ENCODE assay signal across 8 mouse cellular contexts in the genomic region with DNA sequence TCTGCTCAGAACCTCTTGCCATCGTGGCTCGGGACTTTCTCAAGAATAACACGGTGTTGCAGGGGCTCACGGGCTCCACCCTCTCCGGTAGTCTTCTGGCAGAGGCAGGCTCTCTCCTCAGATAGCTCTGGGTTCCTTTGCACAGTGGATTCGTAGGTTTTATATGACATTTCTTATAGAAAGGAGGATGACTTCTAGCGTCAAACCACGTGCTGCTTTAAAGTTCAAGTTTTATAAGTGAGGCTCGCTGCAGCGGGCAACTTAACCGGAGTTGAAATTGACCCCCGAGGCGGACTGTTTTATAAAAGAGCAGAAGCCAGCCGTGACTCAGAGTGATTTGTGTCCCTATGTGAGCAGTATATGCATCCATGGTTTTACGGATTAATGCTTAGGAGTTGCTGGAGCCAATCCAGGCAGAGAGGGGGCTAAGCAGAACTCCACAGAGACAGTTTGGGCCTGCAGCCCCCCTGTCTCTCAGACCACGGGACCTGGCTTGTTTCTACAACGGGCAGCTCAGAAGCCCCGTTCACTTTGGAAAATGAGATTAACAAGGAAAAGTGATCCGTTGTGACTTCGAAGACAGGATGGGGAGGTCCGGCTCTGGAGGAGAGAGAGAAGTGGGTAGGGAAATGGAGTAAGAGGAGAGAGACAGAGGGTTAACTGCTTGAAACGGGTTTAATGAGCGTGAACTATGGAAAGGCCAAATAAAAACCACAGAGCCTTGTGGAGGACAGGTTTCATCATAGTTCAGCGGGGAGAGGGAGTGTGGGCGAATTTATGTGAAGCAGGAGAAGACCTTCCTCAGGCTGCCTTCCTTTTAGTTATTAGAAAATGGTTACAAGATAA. TPM values are rescaled to one million over a fixed set of nuclear protein-coding genes. Genes with fewer than 3 reads are reported as not detected.
A peak's percentile ranks its signal among the peaks of the same experiment; 100 is the strongest.
DNase-seq lines count a peak whose midpoint lies in the region; ATAC-seq and TF ChIP-seq lines count a peak whose summit lies in the region.
"Had no signal": no experiment of that assay in that cellular context is flagged by ENCODE, and none has a peak within 500 bp of the region (broad histone marks: within the 10 kb centered on the region; RNA-seq: fewer than 3 reads in every experiment).

No protein-coding gene starts in this region.

- TF ChIP-seq POLR2A in brain, embryonic 14.5 days (IDR thresholded peaks at IDR 0.05; ENCODE audit: borderline replicate concordance, extremely low read depth, insufficient read depth, insufficient read length, poor library complexity, severe bottlenecking) = no peak
- no peak for TF ChIP-seq POLR2A in limb, embryonic 14.5 days (IDR thresholded peaks at IDR 0.05; ENCODE audit: borderline replicate concordance, extremely low read depth, insufficient read depth, insufficient read length)

- ATAC-seq in heart, embryonic 14.5 days (ENCODE audit: insufficient number of reproducible peaks, insufficient read depth, low FRiP score, low read depth) = no peak
- peak; percentile 56 for ATAC-seq in limb, embryonic 14.5 days (ENCODE audit: low FRiP score, low read depth)

- peaks cover 9 to 15% of the 10 kb centered on the region in 2 experiments for H3K4me1 ChIP-seq in heart, embryonic 14.5 days (ENCODE audit: control insufficient read depth in 2 of 2, insufficient read depth in 2 of 2, low read length in 2 of 2)
- H3K4me1 ChIP-seq in limb, embryonic 14.5 days (ENCODE audit: control insufficient read depth, insufficient read depth, low read length) = peaks cover 22% of the 10 kb centered on the region; the same call in 1 of the 2 replicates

- WGBS in heart, embryonic 14.5 days = 60% methylated on average over 25 of the region's 25 CpGs
- WGBS in limb, embryonic 14.5 days = 12% methylated on average over 25 of the region's 25 CpGs

- H3K27ac ChIP-seq in heart, embryonic 14.5 days (replicated peaks in 1 of 2; ENCODE audit: control insufficient read depth in 1 of 2, insufficient read depth in 1 of 2, low read depth in 2 of 2, low read length in 2 of 2) = no peak overlapping the region
- H3K27ac ChIP-seq in limb, embryonic 14.5 days (replicated peaks; ENCODE audit: low read depth, low read length) = peak overlapping the region; percentile 59; the same call in 1 of the 2 replicates
- H3K27ac ChIP-seq: liver, embryonic 15.5 days had no signal

- H3K79me3 ChIP-seq in C2C12 (ENCODE audit: low read depth) = no peaks in the 10 kb centered on the region

- H3K9me3 ChIP-seq in heart, embryonic 14.5 days (ENCODE audit: control insufficient read depth, low read length) = no peaks in the 10 kb centered on the region
- H3K9me3 ChIP-seq in limb, embryonic 14.5 days (ENCODE audit: control insufficient read depth, low read length) = no peaks in the 10 kb centered on the region
- H3K9me3 ChIP-seq: liver, embryonic 15.5 days had no signal

- H3K9ac ChIP-seq in heart, embryonic 14.5 days (ENCODE audit: low read length) = no peak overlapping the region; the same call in 1 of the 2 replicates
- H3K9ac ChIP-seq in limb, embryonic 14.5 days (ENCODE audit: low read depth, low read length, severe bottlenecking) = no peak overlapping the region
- H3K9ac ChIP-seq: liver, embryonic 15.5 days had no signal

- TF ChIP-seq CTCF in C2C12 (IDR thresholded peaks at IDR 0.05; ENCODE audit: control insufficient read depth, insufficient read depth, insufficient read length) = no peak
- TF ChIP-seq CTCF in brain, embryonic 14.5 days (IDR thresholded peaks at IDR 0.05; ENCODE audit: borderline replicate concordance, extremely low read depth, insufficient read depth, insufficient read length) = no peak

- H3K27me3 ChIP-seq in heart, embryonic 14.5 days (ENCODE audit: control insufficient read depth, insufficient read depth, low read length) = no peaks in the 10 kb centered on the region
- H3K27me3 ChIP-seq in C2C12 (ENCODE audit: control insufficient read depth, insufficient read depth, insufficient read length) = no peaks in the 10 kb centered on the region
- no peaks in the 10 kb centered on the region for H3K27me3 ChIP-seq in limb, embryonic 14.5 days (ENCODE audit: control insufficient read depth, insufficient read depth, low read length)

- H3K4me3 ChIP-seq in heart, embryonic 14.5 days (ENCODE audit: control insufficient read depth in 1 of 2, insufficient read depth in 1 of 2, low read depth in 1 of 2, low read length in 2 of 2) = no peak overlapping the region
- H3K4me3 ChIP-seq in C2C12 (ENCODE audit: insufficient read depth, poor library complexity, severe bottlenecking) = no peak overlapping the region
- no peak overlapping the region; the same call in 1 of the 2 replicates for H3K4me3 ChIP-seq in limb, embryonic 14.5 days (replicated peaks; ENCODE audit: low read length)
- H3K4me3 ChIP-seq: liver, embryonic 15.5 days had no signal

- H3ac ChIP-seq in C2C12 (ENCODE audit: control insufficient read depth, insufficient read length, low read depth) = peak overlapping the region; percentile 52

- H3K36me3 ChIP-seq in heart, embryonic 14.5 days (ENCODE audit: control insufficient read depth, insufficient read depth, low read length) = no peaks in the 10 kb centered on the region
- H3K36me3 ChIP-seq in C2C12 (ENCODE audit: control insufficient read depth, insufficient read depth) = no peaks in the 10 kb centered on the region
- no peaks in the 10 kb centered on the region for H3K36me3 ChIP-seq in limb, embryonic 14.5 days (ENCODE audit: control insufficient read depth, insufficient read depth, low read length)
- H3K36me3 ChIP-seq: liver, embryonic 15.5 days had no signal

- H3K79me2 ChIP-seq in C2C12 (ENCODE audit: control insufficient read depth, insufficient read depth) = no peaks in the 10 kb centered on the region

- DNase-seq in heart, postnatal 14 days = no peak
- DNase-seq in brain, embryonic 14.5 days (ENCODE audit: low read depth) = peak; percentile 36
- DNase-seq in limb, embryonic 14.5 days (ENCODE audit: low spot score) = peak; percentile 73
- DNase-seq in right cerebral cortex, adult 2 months (ENCODE audit: low spot score in 2 of 2) = no peak
- DNase-seq in layer of hippocampus, adult 18-20 months (ENCODE audit: low spot score in 2 of 2) = no peak

- H3K4me2 ChIP-seq in heart, embryonic 14.5 days (ENCODE audit: low read length) = peak overlapping the region; percentile 52
- peak overlapping the region; percentile 36 for H3K4me2 ChIP-seq in limb, embryonic 14.5 days (replicated peaks; ENCODE audit: low read depth, low read length, severe bottlenecking)
- H3K4me2 ChIP-seq: liver, embryonic 15.5 days had no signal

- intact Hi-C loops in heart, postnatal 14 days (cut with DNase I) = loop anchor here (5.0 to 10.0 kb wide), 5 partner anchors 64 to 636 kb away; no protein-coding TSS in a partner anchor

TF ChIP-seq in C2C12, 6 proteins besides CTCF, POLR2A, EP300 and RAD21:
- TF ChIP-seq MYOD1 (IDR thresholded peaks at IDR 0.05; ENCODE audit: control insufficient read depth, insufficient read length, low read depth) = no peak
- TF ChIP-seq MAX (IDR thresholded peaks at IDR 0.05) = peak; percentile 12
- TF ChIP-seq USF1 (IDR thresholded peaks at IDR 0.05; ENCODE audit: low read depth) = peak; percentile 64

RNA-seq across cellular contexts. Expression of a gene that starts 4.0 kb away (rescaled TPM):
- polyA plus RNA-seq in heart, embryonic 14.5 days (2014; fragmentation: Nextera tagmentation; extraction: Ambion mirVana) = 64.3 and 90.1 TPM in 2 replicates
- total RNA-seq in heart, postnatal 14 days (2021) = 100 to 1,000 TPM; 139 to 161 TPM
- 62.8 TPM for polyA plus RNA-seq in C2C12 (2012; fragmentation: generic; extraction: Trizol)
- 31.0 and 73.8 TPM in 2 replicates for polyA plus RNA-seq in brain, embryonic 14.5 days (2012; rRNA removed)
- polyA plus RNA-seq in limb, embryonic 14.5 days (2012; rRNA removed) = 332 and 333 TPM in 2 replicates
- polyA plus RNA-seq in limb, embryonic 14.5 days (2014; fragmentation: Nextera tagmentation; extraction: Ambion mirVana) = 114 and 118 TPM in 2 replicates
- total RNA-seq in layer of hippocampus, adult 18-20 months (2021) = 10 to 100 TPM; 77.4 to 83.5 TPM

RNA-seq across cellular contexts. Expression of a gene that starts 54.4 kb away (rescaled TPM):
- polyA plus RNA-seq in heart, embryonic 14.5 days (2014; fragmentation: Nextera tagmentation; extraction: Ambion mirVana) = 53.2 and 67.5 TPM in 2 replicates
- total RNA-seq in heart, postnatal 14 days (2021) = 1 to 10 TPM; 1.1 to 1.3 TPM
- polyA plus RNA-seq in C2C12 (2012; fragmentation: generic; extraction: Trizol) = 222 TPM
- 328 and 384 TPM in 2 replicates for polyA plus RNA-seq in brain, embryonic 14.5 days (2012; rRNA removed)
- polyA plus RNA-seq in limb, embryonic 14.5 days (2012; rRNA removed) = 287 and 384 TPM in 2 replicates
- polyA plus RNA-seq in limb, embryonic 14.5 days (2014; fragmentation: Nextera tagmentation; extraction: Ambion mirVana) = 343 and 395 TPM in 2 replicates
- total RNA-seq in layer of hippocampus, adult 18-20 months (2021) = 10 to 100 TPM; 35.9 to 42.9 TPM

Comparison
In these comparisons a context has a peak if more than half of its experiments do, and no peak if none do; other contexts are left out.
1. DNase-seq: peak in brain, embryonic 14.5 days (single experiment) and limb, embryonic 14.5 days (single experiment); none in heart, postnatal 14 days (0 of 2), right cerebral cortex, adult 2 months (0 of 2) and layer of hippocampus, adult 18-20 months (0 of 2).